ENCODE assay signal across 14 mouse cellular contexts in genomic region chr7:80754086-80754485, GRCm38 (mm10).
DNase-seq lines count a peak whose midpoint lies in the region; ATAC-seq lines count a peak whose summit lies in the region.
"Had no signal": no experiment of that assay in that cellular context is flagged by ENCODE, and none has a peak within 500 bp of the region (broad histone marks: within the 10 kb centered on the region; RNA-seq: fewer than 3 reads in every experiment).

No protein-coding gene starts in this region.

- H3K27me3 ChIP-seq in heart, embryonic 14.5 days (ENCODE audit: control insufficient read depth, insufficient read depth, low read length), result no peaks in the 10 kb centered on the region
- H3K27me3 ChIP-seq in liver, embryonic 13.5 days, result no peaks in the 10 kb centered on the region
- H3K27me3 ChIP-seq in hindbrain, embryonic 10.5 days (ENCODE audit: insufficient read depth, poor library complexity, severe bottlenecking), result no peaks in the 10 kb centered on the region
- H3K27me3 ChIP-seq: embryonic facial prominence, embryonic 15.5 days; hindbrain, embryonic 15.5 days; neural tube, embryonic 12.5 days had no signal

- ATAC-seq in heart, embryonic 14.5 days (ENCODE audit: insufficient number of reproducible peaks, insufficient read depth, low FRiP score, low read depth), result no peak
- ATAC-seq in liver, embryonic 13.5 days (ENCODE audit: low read depth), result no peak

- H3K9me3 ChIP-seq in heart, embryonic 14.5 days (ENCODE audit: control insufficient read depth, low read length), result no peaks in the 10 kb centered on the region
- no peaks in the 10 kb centered on the region for H3K9me3 ChIP-seq in liver, embryonic 13.5 days (replicated peaks)
- H3K9me3 ChIP-seq in hindbrain, embryonic 10.5 days, result no peaks in the 10 kb centered on the region
- H3K9me3 ChIP-seq: embryonic facial prominence, embryonic 15.5 days; hindbrain, embryonic 15.5 days; neural tube, embryonic 12.5 days had no signal

- H3K4me3 ChIP-seq in heart, embryonic 14.5 days (ENCODE audit: control insufficient read depth in 1 of 2, insufficient read depth in 1 of 2, low read depth in 1 of 2, low read length in 2 of 2), result no peak overlapping the region
- H3K4me3 ChIP-seq in liver, embryonic 13.5 days (replicated peaks), result no peak overlapping the region
- H3K4me3 ChIP-seq in hindbrain, embryonic 10.5 days, result no peak overlapping the region
- H3K4me3 ChIP-seq: embryonic facial prominence, embryonic 15.5 days; hindbrain, embryonic 15.5 days; neural tube, embryonic 12.5 days had no signal

- H3K9ac ChIP-seq in heart, embryonic 14.5 days (ENCODE audit: low read length), result no peak overlapping the region
- no peak overlapping the region for H3K9ac ChIP-seq in liver, embryonic 13.5 days
- H3K9ac ChIP-seq: embryonic facial prominence, embryonic 15.5 days; hindbrain, embryonic 15.5 days; neural tube, embryonic 12.5 days had no signal

- 82% methylated on average over 2 of the region's 2 CpGs for WGBS in heart, embryonic 14.5 days
- 63% methylated on average over 2 of the region's 2 CpGs for WGBS in liver, embryonic 13.5 days (ENCODE audit: insufficient replicate concordance)
- 82% methylated on average over 2 of the region's 2 CpGs for WGBS in hindbrain, embryonic 10.5 days

- DNase-seq in heart, adult 11 months, result no peak
- DNase-seq in A20 (ENCODE audit: low read depth, low spot score), result peak; percentile 37
- no peak for DNase-seq in liver, embryonic 13.5 days
- DNase-seq in lung, postnatal 4 days, result peak; percentile 67 to 82
- DNase-seq in frontal cortex, postnatal 25 days (ENCODE audit: low spot score in 2 of 2), result no peak
- no peak for DNase-seq in ovary, postnatal 10 days (ENCODE audit: low spot score)
- DNase-seq in hindbrain, embryonic 10.5 days (ENCODE audit: low spot score), result no peak
- DNase-seq: adrenal gland, postnatal 25 days; cerebellum, adult 9-11 months; right cerebral cortex, postnatal 4 days had no signal

- H3K4me1 ChIP-seq in heart, embryonic 14.5 days (ENCODE audit: control insufficient read depth in 2 of 2, insufficient read depth in 2 of 2, low read length in 2 of 2), result peaks cover 3 to 8% of the 10 kb centered on the region in 2 experiments
- H3K4me1 ChIP-seq in liver, embryonic 13.5 days (replicated peaks), result no peaks in the 10 kb centered on the region
- H3K4me1 ChIP-seq in hindbrain, embryonic 10.5 days (replicated peaks), result no peaks in the 10 kb centered on the region
- H3K4me1 ChIP-seq: embryonic facial prominence, embryonic 15.5 days; hindbrain, embryonic 15.5 days; neural tube, embryonic 12.5 days had no signal

- no peak overlapping the region for H3K4me2 ChIP-seq in heart, embryonic 14.5 days (ENCODE audit: low read length)
- no peak overlapping the region for H3K4me2 ChIP-seq in liver, embryonic 13.5 days
- H3K4me2 ChIP-seq: embryonic facial prominence, embryonic 15.5 days; hindbrain, embryonic 15.5 days; neural tube, embryonic 12.5 days had no signal

- H3K27ac ChIP-seq in heart, embryonic 14.5 days (replicated peaks in 1 of 2; ENCODE audit: control insufficient read depth in 1 of 2, insufficient read depth in 1 of 2, low read depth in 2 of 2, low read length in 2 of 2), result peak overlapping the region; percentile 9 to 46; a peak in 3 of 4 replicates
- peak overlapping the region; percentile 25; the same call in 1 of the 2 replicates for H3K27ac ChIP-seq in liver, embryonic 13.5 days
- no peak overlapping the region for H3K27ac ChIP-seq in hindbrain, embryonic 10.5 days
- H3K27ac ChIP-seq: embryonic facial prominence, embryonic 15.5 days; hindbrain, embryonic 15.5 days; neural tube, embryonic 12.5 days had no signal

- peaks cover 90% of the 10 kb centered on the region for H3K36me3 ChIP-seq in heart, embryonic 14.5 days (ENCODE audit: control insufficient read depth, insufficient read depth, low read length)
- H3K36me3 ChIP-seq in liver, embryonic 13.5 days, result peaks cover 34% of the 10 kb centered on the region
- peaks cover 60% of the 10 kb centered on the region for H3K36me3 ChIP-seq in hindbrain, embryonic 10.5 days

Comparison
In these comparisons a context has a peak if more than half of its experiments do, and no peak if none do; other contexts are left out.
1. DNase-seq: peak in A20 (single experiment) and lung, postnatal 4 days (2 of 2); none in heart, adult 11 months (single experiment), liver, embryonic 13.5 days (single experiment), frontal cortex, postnatal 25 days (0 of 2), ovary, postnatal 10 days (single experiment) and hindbrain, embryonic 10.5 days (single experiment).